Mouse (Mus musculus): ENCODE measurements around the gene AL731706.1.
"Not testable (repeated sequence)": the region's sequence is repeated elsewhere in the genome, so short reads cannot be mapped to it uniquely, and the experiment has no call there.

Gene AL731706.1

GRCm38 (mm10) chr2:136891068-136891950 is at the start of gene AL731706.1, which contains the start of the genes Slx4ip and Mkks:
TSS of gene AL731706.1 (minus strand) at chr2:136891389.
TSS of gene Slx4ip (plus strand) at chr2:136891218.
TSS of gene Mkks (minus strand) at chr2:136891389.
- DNase-seq = peak; percentile 100

DNA sequence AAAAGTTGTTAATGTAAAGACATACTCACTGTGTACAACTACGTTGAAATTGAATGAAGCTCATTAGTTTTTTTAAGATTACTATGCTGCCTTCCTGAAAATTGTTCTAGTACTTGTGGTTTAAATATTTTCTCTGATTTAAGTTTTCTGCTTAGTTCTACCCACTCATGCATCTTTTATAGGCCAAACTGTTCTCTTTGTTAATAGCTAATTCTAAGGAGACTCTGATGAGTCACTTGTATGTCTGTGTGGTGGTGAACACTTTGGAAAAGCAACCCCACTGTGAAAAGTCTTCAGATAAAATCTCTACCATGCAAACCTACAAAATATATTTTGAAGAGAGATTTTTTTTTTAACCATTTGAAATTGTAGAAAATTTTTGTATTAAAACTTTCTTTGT is 47.1 kb upstream of the AL731706.1 start:
- DNase-seq = no peak

DNA sequence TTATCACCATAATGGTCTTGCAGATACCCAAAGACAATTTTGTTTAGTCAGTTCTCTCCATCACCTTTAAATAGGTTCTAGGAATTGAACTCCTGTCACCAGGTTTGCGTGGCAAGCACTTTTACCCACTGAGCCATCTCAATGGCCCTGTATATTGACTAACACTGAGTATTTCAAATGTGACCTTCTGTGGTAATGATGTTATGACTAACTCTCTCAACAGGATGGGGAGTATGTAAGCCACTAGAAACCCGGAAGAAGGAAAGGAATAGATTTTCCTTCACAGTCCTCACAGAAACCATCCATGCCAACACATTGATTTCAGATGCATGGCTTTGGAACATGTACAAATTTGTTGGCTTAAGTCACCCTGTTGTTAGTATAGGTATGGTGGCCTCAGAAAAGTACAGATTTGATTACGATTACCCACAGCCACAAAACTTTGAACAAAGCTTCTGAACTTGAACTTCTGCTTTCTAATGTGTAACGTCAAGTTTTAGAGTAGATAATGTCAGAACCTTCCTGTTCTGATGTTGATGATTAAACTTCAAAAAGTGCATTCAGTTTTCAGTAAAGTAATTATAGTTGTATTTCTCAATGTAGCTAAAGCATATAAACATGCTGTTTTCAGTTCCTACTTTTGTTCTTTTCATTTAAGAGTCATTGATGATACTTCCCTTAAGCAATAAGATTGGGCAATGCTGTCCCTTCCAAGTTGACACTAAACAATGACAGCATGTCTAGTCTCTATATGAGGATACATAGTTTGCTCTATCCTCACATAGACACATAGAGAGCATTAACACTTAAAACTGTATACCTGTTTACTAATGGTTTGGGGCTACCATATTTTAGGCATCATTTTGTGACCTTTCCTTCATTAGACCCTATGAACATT is 45.5 kb upstream of the AL731706.1 start:
- DNase-seq = no peak

DNA sequence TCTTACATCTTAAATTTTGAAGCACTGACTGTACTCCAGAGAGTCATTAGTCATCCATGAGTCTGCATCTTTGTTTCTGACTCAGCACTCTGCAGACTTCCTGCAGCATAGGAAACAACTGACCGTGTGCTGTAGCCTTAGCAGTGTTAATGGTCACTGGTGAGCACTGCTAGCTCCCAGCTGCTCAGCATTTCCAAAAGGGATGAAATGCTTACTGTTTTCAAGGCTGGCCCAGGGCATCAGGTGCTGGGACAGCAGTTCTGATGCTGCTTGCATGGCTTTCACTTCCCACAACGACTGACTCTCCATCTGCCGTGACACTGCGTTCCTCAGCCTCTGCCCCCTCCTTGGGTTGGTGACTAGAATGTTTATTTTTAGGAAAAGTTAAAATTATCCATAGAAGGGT is 29.8 kb upstream of the AL731706.1 start:
- peak; percentile 11 for DNase-seq

DNA sequence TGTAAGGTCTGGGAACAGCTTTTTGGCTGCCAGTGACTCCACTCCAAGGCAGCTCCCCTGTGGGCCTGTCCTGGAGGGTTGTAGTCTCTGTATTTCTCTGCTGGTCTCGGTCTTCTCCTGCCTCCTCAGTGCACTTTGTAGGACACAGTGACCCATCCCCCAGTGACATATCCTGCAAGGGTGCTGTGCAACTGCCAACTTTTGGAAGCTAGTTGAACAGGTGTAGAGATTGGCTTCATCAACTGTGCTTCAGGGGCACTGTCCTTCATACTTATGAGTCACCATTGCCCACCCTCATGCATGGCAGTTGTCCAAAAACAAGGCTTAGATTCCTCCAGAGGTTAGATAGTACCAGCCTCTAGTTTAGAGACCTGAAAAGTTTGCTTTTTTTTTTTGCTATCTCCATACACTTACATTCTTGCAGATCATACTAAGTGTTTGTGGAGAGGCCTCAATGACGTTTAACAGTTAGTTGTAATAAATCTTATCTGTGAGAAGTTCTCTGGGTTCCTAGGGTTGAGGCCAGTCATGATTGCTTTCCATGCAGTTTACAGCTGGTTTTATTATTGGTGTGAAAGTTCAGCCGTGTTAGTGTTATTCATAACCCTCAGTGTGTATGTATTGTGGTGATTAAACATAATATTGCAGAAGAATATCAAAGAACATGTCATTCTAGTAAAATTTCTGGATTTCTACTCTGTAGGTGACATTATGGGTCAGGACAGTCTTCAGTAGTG is 29.2 kb upstream of the AL731706.1 start:
- DNase-seq = no peak

DNA sequence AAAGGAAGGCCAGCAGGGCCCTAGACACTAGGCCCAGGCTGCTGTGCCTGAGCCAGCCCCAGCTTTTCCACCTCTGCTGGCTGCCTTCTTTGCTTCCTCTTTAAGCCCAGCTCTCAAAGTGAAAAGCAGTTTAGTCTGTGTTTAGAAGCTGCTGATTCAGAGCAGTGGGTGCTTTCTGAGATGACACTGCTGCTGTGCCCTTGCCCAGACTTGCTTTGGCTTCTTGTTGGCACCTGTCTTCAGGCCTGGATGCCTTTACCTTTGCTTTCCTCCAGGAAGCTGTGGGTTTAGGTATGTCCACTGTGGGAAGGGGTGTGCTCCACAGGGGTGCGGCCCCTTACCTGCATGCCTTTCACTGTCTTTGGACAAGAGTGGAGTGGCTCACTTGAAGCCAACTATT is 28.2 kb upstream of the AL731706.1 start:
- DNase-seq = no peak

DNA sequence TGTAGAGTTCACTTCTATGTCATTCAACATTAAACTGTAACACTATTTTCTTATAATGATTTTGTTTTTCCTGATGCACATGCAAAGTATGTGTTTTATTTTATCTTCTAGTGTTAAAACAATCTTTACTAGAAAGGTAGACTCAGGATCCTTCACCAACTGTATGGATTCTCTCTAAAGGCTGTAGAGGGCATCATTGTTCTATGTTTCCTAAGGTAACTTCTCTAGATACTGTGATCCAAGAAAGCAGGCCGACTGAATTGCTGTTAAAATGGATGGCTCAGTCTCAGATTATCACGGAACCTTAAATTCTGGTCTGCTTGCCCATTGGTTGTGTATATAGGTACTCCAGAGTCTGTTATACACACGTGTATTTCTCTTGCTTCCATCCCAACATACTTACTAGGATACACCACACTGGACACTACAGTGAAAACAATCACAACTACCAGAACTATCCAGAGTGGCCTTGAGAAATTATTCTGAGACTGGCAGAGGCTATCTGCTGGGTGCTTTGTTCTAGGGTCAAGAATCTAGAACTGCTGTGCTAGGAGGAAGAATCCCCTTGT is 23.2 kb upstream of the AL731706.1 start:
- peak; percentile 17 for DNase-seq

DNA sequence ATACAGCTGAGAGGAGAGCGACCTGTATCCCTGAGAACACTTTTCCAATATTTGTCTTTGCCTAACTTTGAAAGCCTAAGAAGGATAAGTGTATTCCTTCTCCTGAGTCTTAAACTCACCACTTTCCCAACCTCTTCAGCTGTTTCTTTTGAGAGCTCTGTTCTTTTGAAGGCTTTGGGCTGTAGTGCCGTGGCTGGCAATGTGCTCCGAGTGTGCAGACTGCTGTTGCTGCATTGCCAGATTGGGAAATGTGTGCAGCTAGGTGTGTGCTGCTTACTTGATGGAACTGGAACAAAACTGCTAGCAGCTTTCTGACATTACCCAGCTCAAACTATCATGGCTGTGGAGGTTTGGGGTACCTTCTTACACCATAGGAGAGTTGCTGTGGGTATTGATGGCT is 21.8 kb upstream of the AL731706.1 start:
- DNase-seq = no peak

DNA sequence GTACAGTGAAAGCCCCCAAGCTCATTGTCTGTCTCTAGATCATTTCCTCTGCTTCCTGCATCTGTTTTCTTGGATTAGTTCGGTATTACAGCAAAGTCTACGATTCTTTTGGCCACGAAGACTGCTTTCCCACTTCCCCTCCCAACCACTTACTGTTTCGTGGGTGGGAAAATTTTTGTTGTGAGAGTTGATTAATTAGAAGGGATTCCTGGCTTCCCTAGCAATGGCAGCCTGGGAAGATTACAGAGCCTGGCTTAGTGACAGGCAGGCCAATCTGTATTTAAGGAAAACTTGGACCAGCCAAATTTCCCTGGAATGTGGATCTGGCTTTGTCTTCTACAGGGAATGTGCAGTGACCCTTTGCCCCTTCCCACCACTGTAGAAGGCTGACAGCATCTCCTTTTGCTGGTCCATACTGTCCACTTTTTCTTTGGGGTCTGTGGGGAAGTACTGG is 20.8 kb upstream of the AL731706.1 start:
- DNase-seq = no peak

- DNase-seq = no peak
Observed at GRCm38 (mm10) chr2:136909298-136909697, 18.1 kb upstream of the AL731706.1 start.

GRCm38 (mm10) chr2:136908596-136908995 is 17.4 kb upstream of the AL731706.1 start:
- no peak for DNase-seq

DNA sequence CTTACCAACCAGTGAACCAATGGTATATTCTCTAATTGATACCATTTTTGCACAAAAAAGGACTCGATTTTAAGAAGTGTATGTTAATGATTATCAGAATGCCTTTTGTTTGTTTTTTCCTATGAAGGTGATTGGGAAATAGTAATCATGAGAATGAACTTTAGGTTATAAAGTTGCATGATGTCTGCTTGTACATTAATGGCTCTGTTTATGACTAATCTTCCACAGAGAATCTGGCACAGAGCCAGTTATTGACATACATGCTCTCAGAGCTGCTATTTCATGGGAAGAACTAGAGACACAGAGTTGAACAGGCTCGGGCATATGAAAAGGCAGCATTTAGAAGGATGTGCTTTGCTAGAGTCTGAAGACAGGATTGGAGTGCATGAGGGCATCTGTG is 4.9 kb upstream of the AL731706.1 start:
- DNase-seq = no peak

GRCm38 (mm10) chr2:136894494-136894893 is 3.3 kb upstream of the AL731706.1 start:
- no peak for DNase-seq

GRCm38 (mm10) chr2:136891951-136892371 is 772 bp upstream of the AL731706.1 start:
- peak; percentile 99 for DNase-seq

DNA sequence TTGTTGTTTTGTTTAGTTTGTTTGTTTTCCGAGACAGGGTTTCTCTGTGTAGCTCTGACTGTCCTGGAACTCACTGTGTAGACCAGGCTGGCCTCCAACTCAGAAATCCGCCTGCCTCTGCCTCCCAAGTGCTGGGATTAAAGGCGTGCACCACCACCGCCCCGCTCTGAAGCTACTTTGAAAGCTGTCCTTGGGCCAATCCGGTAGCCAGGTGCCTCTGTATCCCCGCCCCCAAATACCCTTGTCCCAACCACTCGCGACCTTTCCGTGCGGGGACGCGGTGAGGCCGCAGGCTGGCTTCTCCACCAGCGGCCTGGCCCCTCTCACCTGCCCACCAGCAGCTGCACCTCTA is 497 bp downstream of the AL731706.1 start:
- DNase-seq = not testable (repeated sequence)

DNA sequence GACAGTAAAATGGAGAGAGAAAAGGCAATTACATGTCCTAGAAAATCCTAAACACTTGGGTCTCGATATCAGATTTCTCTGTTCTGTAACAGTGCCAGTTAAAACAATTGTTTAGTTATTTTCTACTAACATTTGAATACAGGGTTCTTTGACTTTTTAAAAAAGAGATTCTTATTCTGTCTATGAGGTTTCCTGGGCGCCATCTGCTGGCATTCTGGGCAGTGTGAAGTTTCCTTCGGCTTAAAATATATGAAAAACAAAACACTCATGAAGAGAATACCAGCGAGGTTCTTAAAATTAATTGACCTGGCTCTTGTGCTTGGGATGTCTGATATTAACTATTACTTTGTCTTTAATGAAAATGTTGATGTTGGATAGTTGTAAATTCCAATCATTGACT is 4.3 kb downstream of the AL731706.1 start:
- no peak for DNase-seq

DNA sequence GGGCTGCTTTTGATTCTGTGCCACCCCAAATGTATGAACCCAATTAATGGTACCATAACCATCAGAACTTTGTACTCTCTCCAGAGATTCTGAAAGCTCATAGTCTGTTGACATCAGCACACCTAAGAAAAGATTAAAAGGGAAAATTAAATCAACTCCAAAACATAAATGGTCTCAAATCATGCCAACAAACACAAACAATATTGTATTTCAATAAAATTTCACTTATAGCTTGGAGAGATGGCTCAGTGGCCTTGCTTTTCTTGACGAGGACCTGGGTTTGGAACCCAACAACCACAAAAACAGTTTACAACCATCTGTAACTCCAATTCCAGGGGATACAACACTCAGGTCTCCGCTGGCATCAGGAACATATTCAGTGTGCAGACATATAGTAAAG is 5.6 kb downstream of the AL731706.1 start, which contains the start of gene AL731706.2:
TSS of gene AL731706.2 (minus strand) at position 101 of the 400 bp plus-strand sequence.
- DNase-seq = no peak

DNA sequence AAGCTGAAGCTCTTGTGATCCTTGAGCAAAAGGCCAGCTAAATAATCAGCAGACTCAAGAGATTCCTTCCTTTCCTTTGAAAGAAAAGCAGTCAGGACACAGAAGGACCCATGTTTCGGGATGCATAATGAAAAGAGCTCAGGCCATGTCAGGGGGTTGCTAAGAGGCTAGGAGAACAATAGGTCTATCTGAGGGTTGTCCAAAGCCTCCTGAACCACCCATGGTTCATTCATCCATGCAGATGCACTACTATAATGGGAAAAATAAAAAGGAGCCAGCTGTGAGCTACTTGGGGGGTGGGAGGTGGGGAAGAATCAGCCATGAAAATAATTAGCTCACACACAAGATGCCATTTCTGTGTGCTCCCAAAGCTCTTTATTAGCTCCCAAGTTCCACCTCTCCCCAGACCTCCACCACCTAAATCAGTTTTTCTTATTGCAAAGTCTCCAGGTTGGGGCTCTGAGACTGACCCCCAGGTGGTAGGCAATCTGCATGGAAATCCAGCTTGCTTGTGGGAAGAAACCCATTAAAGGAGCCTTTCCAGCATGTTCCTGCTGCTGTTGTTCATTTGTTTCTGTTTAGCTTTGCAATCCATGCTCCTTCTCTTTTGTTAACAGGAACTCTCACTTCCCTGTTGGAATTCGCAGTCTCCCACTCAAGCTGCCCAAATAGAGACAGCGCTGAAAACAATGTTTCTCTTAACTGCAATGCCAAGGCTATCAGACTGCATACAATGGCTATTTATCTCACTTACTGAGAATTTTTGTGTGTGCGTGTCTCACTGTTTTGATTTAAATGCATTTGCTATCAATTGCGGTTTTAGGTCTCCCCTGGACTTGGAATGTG is 36.4 kb downstream of the AL731706.1 start:
- DNase-seq = no peak

DNA sequence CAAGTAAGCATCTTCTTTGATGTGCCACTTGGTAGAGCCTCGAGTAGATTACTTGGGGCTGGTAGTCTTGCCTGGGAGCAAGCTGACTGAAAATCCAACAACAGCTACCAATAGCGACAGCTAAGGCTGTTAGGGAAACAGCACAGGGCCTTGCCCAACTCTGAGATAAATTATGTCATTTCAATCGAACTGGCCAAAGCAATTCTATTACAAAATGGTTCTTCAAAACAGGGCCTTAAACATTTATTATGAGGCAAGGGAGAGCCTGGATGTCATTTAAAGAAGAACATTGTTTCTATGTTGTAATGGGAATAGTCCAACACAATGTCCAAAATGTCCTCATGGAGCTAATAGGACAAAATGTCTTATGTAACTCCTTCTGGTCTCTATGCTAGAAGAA is 40.8 kb downstream of the AL731706.1 start:
- no peak for DNase-seq

GRCm38 (mm10) chr2:136837994-136838393 is 53.2 kb downstream of the AL731706.1 start:
- no peak for DNase-seq

DNA sequence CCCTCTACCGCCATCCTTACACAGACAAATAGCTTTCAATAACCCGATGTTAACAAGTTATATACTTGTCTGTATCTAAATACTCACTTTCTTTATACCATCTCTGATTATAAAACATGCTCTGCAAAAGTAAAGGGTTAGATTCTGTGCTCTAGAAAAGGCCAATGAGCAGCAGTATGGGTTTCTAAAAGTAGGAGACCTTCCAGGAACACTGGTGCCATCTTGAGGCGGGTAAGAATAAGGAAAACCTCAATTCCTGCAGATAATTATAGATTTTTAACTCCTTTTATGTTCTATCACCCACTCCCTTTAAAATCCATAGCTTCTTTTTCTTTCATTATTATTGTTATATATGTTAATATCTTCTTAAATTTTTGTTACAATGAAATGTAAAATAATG is 55.3 kb downstream of the AL731706.1 start:
- no peak for DNase-seq

DNA sequence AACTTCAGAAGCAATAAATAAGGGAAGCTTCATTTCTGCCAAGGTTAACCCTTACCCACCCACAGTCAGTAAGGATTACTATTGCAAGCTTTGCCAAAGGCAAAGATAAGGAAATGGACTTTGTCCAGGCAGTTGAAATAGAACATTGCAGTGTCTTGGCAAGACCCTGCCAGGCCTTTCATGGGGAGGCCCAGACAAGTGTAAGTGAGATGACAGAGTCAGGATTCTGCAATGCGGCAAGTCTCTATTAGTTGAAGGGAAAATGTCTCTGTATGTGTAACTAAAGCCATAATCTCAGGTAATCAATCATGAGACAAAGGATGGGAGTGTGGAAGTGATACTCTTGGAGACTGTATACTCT is 56.5 kb downstream of the AL731706.1 start:
- no peak for DNase-seq

All from kidney, adult 9 months (tissue).